Mouse (Mus musculus) ovary, postnatal 36 days (tissue): ENCODE data around the gene Arl15.
A peak's percentile ranks its signal among the peaks of the same experiment; 100 is the strongest.

Source experiments
- DNase-seq: peaks from one replicate; pipeline ENCODE4 v3.0.0; 2022; ENCODE audit warnings: low spot score, mixed read lengths

Arl15 gene

GRCm38 (mm10) chr13:113844717-113845116, 50.4 kb downstream of the Arl15 start:
- no peak for DNase-seq

DNA sequence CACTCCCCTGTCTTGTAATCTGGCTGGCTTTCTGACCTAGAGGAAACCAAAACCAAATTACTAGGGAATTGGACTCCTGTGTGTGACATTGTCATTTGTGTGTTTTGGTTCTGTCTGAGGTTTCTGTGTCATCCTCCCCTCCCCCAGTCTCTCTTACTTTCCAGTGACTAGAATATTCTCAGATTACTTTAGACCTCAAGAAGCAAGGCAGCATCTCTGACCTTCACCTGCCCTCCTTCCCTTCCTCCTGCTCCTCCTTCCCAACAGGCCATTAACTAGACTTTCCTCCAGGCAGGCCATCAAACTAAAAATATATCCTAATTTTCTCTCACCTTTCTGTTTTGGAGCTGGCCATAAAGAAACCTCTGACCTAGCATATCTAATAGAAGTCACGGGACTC, 50.9 kb downstream of the Arl15 start:
- no peak for DNase-seq

DNA sequence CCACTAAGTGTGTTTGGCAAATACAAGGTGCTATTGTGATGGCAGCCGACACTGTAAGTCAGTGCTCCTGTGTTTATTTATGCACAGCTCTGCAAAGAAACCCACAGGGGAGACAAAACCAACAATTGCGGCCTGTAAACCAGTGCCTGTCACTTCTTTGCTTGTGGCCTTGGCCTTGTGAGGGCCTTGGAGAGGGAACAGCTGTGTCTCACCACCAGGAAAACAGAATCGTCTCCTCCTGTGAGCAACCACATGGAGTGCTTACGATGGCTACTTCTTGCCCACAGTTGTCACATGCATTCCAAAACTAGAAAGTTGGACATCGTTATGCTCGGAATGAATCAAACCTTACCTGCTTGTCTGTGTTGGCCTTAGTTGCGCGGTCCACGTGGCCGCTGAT, 52.1 kb downstream of the Arl15 start:
- DNase-seq = no peak

DNA sequence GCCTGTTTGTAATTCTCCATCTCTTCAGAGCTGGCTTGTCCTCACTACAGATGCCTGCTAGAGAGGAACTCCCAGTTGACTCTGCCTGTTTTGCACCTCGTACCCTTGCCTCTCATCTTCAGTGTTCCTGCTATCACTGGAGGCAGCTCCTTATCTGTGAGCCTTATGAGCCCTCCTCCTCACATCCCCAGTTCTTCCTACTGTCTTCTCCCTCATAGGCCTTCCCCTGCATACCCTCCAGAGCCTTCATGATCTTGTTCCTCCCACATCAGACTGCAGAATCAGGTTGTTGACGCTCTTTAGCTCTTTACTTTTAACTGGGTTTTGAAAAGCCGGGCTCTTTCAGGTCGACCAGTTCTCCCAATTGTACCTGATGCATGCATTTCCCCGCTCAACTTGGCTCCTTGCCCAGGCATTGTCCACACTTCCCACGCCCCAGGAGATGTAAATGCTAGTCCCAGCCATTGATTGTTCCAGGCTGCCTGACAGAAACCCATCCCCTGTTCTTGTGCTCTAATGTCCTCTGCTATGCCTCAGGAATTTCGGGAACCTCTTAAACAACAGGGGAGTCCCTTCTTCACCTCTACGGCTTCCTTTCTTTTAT, 56.2 kb downstream of the Arl15 start:
- no peak for DNase-seq

- no peak for DNase-seq
Observed at GRCm38 (mm10) chr13:113851602-113852375, 57.5 kb downstream of the Arl15 start.

- DNase-seq = no peak
Observed at GRCm38 (mm10) chr13:113852376-113852666, 58.0 kb downstream of the Arl15 start.

DNA sequence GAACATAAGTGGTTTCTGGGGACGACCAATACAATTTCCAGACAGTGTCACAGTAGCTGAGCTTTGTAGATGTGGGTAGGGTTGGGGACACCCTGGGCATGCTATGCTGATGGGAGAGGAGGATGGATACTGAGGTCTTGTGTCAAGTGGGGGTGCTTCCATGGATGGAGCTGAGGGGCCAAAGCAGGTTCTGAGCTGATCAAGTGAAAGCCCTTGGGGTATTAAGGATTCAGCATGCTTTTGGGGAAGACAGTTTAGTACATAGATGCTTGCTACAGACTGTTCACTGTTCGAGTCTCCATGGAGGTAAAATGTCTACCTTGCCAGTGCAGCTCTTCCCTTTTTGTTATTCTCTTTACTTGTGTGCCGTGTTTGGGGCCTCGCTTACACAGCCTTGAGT, 59.8 kb downstream of the Arl15 start:
- DNase-seq = no peak

- no peak for DNase-seq
Observed at GRCm38 (mm10) chr13:113854551-113855312, 60.4 kb downstream of the Arl15 start.

DNA sequence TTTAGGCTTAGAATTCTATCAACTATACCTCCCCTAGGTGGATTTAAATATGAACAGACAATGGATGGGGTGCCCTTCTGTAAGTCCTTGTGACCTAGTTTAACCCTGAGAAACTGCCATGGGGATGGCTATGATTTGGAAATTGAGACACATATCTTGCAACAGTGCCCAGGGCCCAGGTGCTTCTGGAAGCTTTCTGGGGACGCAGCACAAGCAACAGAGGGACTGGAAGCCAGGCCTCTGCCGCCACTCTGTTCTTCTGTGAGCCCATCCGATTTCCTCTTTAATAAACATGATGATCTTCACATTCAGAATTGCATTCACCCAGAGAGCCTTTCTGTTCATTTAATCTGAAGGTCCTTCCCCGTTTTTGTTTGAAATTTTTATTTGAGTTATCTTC, 62.6 kb downstream of the Arl15 start:
- no peak for DNase-seq

DNA sequence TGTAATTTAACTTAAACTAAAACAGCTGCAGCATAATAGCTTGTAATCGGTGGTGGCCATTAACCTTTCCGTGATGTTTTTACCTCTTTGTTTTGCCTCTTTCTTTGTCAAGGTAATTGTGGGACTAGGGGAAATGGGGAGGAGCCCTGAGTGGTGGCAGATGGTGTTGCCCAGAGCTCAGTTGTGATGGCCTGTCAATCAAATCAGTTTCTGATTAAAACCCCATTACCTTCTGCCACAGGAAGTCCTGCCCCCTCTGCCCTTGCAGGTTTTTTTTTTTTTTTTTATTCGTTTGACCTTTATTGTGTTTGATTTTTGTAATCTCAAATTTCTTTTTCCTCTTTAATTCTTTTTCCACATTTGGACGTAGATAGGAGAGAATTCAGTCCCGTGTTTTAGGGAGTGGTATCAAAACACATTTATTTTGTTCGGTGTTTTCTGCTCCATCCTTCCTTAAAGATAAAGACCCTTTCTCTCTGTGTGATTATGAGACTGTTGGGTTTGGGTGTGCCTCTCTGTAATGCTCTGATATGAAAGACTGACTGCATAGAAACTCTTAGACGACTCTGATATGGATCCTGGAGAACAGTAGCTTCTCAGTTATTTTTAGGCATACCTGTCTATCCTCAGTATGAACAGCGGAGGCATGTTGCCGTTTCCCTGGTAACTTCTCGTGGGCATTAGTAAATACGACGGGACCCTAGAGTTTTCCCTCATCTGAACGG, 64.5 kb downstream of the Arl15 start:
- DNase-seq = no peak

DNA sequence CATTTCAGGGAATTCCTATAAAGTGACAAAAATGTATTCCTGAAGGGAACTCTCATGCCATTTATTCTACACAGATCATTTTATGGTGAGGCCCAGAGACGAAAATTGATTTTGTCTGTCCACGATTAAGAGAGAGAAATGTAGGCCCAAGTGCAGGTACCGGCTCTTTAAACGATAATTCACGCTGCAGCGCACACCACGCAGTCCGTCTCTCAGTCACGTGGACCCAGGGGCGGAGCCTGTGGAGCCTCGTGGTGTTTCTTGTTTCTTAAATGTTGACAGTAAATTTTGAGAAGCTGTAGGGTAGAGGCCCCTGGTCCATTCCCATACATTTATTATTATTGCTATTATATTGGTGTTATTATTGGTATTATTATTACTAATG, 65.1 kb downstream of the Arl15 start:
- DNase-seq = no peak

DNA sequence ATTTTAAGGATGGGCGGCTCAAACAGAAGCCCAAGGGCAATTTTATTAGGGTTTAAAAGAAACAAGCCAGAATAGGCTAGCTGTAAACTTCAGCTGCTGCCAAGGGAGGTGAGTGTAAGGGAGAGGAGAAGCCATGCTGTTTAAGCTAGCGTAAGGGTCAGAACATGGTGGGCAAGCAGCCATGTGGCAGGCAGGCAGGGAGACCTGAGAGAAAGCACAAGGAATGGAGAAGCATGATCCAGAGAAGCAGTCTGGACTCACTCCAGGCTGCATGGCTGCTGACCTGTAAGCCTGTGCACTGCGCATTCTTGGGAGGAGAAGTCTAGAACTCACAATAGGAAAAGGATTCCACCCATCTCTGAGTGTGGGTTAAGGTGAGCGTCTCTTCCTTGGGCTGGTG, 66.5 kb downstream of the Arl15 start:
- DNase-seq = no peak

DNA sequence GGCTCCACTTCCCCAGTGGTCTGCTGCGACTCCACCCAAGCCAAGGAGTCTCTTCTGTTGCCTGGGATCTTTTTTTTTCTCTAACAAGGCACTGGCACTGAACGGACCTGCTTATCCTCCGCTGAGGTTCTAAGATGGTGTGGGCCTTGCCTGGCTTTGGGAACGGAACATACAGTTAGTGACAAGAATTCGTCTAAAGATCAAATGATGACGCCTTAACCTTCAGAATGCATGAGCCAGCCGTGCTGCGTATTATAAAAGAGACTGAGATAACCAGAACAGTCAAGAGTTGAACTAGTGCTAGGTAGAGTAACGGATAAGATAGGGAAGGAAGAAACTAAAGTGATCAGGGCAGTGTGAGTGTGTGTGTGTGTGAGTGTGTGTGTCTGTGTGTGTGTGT, 66.9 kb downstream of the Arl15 start:
- no peak for DNase-seq

GRCm38 (mm10) chr13:113862951-113863350, 68.6 kb downstream of the Arl15 start:
- no peak for DNase-seq

- DNase-seq = no peak
Observed at GRCm38 (mm10) chr13:113863688-113864087, 69.4 kb downstream of the Arl15 start.

DNA sequence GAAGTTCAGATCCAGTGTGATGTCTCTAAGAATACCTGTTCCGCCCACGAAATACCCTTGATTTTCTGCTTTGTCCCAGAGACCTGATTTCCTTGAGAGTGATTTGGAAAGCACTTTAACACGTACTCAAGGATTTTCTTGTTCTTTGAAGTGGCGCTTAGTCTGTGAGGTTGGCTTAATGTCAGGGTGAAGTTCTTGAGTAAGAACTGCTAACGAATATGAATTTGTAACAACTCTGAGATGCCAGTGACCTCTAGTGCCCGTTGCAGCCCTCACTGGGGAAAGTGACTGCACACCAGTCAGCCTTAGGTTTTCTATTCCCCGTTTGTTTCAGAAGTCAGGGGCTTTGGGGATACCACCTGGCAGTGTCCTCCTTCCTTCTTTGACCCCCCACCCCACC, 70.0 kb downstream of the Arl15 start:
- DNase-seq = no peak

DNA sequence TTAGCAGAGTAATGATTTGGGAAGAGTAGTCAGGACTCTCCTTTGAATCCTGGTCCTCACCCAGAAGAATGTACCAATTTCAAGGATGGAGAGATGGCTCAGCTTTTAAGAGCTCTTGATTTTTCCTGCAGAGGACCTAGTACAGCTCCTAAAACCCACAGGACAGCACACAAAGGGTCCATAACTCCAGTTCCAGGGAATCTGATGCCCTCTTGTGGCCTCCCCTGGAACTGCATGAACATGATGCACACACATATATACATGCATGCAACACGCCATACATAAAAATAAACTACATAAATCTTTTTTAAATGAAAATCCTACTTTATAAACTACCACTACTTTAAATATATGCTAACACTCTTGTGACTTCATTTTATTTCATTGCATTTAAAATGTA, 70.6 kb downstream of the Arl15 start:
- peak; percentile 54 for DNase-seq

DNA sequence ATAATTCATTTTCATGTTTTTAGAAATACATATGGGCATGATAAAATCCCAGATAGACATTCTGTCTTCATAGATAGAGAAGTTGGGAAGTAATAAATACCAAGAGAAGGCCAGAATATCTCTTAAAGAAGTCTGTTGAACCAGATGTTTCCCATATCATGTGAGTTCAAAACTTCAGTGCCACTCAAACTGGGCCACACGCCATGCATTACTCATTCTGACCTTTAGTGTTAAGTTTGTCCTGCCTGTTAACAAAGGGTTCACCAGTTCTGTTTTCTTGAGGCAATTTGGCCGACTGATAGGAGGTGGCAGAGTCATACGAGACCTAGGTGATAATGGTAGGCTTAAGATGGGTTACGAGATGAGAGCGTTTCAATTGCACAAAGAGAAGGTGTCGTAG, 71.1 kb downstream of the Arl15 start:
- DNase-seq = no peak

GRCm38 (mm10) chr13:113865806-113866205, 71.5 kb downstream of the Arl15 start:
- peak; percentile 45 for DNase-seq

GRCm38 (mm10) chr13:113867736-113868135, 73.4 kb downstream of the Arl15 start:
- DNase-seq = no peak

DNA sequence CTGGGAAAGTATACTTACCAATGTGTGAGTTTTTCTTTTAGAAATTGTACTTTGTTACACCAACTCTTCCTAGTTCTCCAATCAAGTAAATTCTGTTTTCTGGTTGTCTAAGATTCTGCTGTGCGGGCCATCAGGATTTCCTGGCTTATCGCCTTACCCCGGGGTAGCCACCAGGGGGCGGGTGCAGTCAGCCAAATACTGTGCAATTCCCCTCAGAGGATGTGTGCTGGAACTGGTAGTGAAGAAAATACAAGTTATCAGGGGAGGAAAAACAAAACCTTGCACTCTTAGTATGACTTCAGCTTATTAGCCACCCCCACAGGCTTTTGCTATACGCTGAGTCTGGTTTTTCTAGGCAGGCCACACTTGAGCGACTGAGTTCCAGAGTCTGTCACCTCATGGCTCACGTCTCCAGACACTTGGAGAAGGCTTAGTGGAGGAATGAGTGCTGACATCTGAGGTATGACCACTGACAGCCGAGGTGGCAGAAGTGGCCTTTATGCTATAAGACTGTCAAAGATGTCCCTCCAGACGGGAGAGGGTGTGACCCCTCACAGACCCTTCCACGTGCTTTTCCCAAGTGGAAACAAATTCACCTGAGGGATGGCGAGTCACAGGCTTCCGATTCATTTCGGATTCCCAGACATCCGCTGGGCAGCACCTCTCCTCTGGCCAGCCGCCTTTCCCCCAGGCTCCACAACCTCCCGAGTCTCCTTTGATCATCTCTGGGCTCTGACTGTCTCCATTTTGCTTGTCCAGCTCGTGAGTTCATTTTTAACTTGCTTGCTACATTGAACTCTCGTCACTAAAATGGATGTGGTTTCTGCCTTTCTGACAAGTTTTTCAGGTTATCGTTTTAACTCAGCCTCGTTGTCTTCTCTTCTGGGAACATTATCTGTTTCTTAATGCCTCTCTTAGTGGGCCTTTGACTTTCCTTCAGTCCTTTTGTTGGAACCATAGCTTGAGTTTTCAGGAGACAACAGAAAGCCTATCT, 75.2 kb downstream of the Arl15 start:
- peak; percentile 62 for DNase-seq

- DNase-seq = no peak
Observed at GRCm38 (mm10) chr13:113870403-113870802, 76.1 kb downstream of the Arl15 start.
